ENCODE assay signal across 12 mouse cellular contexts in genomic region chr2:130849688-130850087, GRCm38 (mm10).
"Had no signal": no experiment of that assay in that cellular context is flagged by ENCODE, and none has a peak within 500 bp of the region (broad histone marks: within the 10 kb centered on the region; RNA-seq: fewer than 3 reads in every experiment).

No protein-coding gene starts in this region.

- DNase-seq: left cerebral cortex, postnatal 4 days; liver; liver, embryonic 13.5 days; liver, postnatal 0 days; lung, adult 18-20 months; lung, adult 2 months; lung, embryonic 14.5 days; lung, postnatal 10 days; lung, postnatal 14 days; lung, postnatal 36 days; lung, postnatal 4 days; midbrain, embryonic 14.5 days had no signal
